Comparison of ENCODE assay signal across 8 mouse cellular contexts in the genomic region with DNA sequence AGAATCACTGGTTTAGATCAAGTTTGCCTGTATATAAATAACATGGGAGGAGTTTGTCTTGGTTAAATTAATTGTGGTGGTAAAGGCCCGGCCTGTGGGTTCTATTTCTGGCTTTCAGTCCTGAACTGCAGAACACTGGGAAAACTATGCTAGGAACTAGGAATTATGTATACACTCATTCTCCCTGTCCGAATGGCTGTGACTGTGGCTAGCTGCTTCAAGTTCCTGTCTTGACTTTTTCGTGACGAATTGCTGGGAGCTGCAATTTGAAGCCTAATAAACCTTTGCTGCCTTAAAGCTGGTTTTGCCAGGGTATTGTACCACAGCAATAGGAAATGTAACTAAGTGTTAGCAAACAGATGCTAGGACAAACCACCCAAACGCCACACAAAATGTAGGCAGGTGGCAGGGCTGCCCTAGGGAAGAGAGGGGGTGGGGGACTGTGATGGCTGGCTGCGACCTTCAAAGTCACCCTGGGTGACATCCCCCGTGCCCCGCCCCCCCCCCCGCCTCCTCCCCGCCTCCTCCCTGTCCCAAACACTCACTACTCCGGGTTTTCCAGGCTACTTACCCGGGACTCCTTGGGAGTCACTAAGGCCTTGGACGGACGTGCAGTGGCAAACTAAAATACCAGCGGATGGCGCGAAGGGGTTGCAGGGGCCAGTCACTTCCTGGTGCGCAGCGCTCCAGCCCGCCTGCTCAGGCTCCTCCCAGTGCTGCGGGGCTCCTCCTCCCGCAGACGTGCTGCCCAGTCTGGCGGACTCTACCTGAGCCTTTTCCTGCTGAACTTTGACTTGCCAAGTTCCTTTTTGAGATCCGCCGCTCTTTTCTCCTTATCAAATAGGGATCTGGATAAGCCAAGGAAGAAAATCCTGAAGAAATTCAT. TPM values are rescaled to one million over a fixed set of nuclear protein-coding genes. Genes with fewer than 3 reads are reported as not detected.
DNase-seq lines count a peak whose midpoint lies in the region; TF ChIP-seq lines count a peak whose summit lies in the region.

A gene (minus strand): TSS at position 710 of the 886 bp plus-strand sequence.

- no peaks in the 10 kb centered on the region for H3K36me3 ChIP-seq in limb, embryonic 10.5 days
- H3K36me3 ChIP-seq in midbrain, embryonic 10.5 days: no peaks in the 10 kb centered on the region

- no peak within 1 kb of the TSS for H3K27ac ChIP-seq in cortical plate, adult 2 months (ENCODE audit: insufficient read depth, low read length)
- peak within 1 kb of the TSS; percentile 77 for H3K27ac ChIP-seq in limb, embryonic 10.5 days
- peak within 1 kb of the TSS; percentile 74 for H3K27ac ChIP-seq in midbrain, embryonic 10.5 days (replicated peaks)

- TF ChIP-seq POLR2A in cortical plate, adult 2 months (IDR thresholded peaks at IDR 0.05; ENCODE audit: extremely low read depth, insufficient read depth, low read length): no peak

- intact Hi-C loops in gastrocnemius, postnatal 14 days (cut with DNase I; ENCODE audit: low total_unique reads): no loop called here

- no peak for TF ChIP-seq CTCF in cortical plate, adult 2 months (IDR thresholded peaks at IDR 0.05; ENCODE audit: extremely low read depth, insufficient read depth, low read length)

- H3K9me3 ChIP-seq in limb, embryonic 10.5 days (replicated peaks): no peaks in the 10 kb centered on the region
- H3K9me3 ChIP-seq in midbrain, embryonic 10.5 days (replicated peaks): no peaks in the 10 kb centered on the region

- peak; percentile 57 to 62 for DNase-seq in adrenal gland, adult 18-20 months (ENCODE audit: low spot score in 2 of 2)
- peak; percentile 67 for DNase-seq in gastrocnemius, postnatal 14 days
- peak; percentile 78 for DNase-seq in induced T-regulatory cell, adult 2 months (ENCODE audit: low read depth)
- peak; percentile 67 for DNase-seq in limb, embryonic 10.5 days (ENCODE audit: low spot score)
- peak; percentile 68 for DNase-seq in midbrain, embryonic 10.5 days (ENCODE audit: low spot score)
- DNase-seq in skeletal muscle tissue, adult 2 months (ENCODE audit: low read depth, low spot score): peak; percentile 42
- DNase-seq in yolk sac, embryonic 10.5 days (ENCODE audit: low spot score): peak; percentile 71

- H3K4me1 ChIP-seq in cortical plate, adult 2 months (ENCODE audit: control insufficient read depth, insufficient read depth, low read length): no peaks in the 10 kb centered on the region
- H3K4me1 ChIP-seq in limb, embryonic 10.5 days: 0 out of 2 replicates have a peak, but pooled peaks cover 5% of the 10 kb centered on the region
- peaks cover 6% of the 10 kb centered on the region; the same call in 1 of the 2 replicates for H3K4me1 ChIP-seq in midbrain, embryonic 10.5 days

- H3K4me3 ChIP-seq in cortical plate, adult 2 months (ENCODE audit: insufficient read depth, low read length): peak within 1 kb of the TSS; percentile 79
- H3K4me3 ChIP-seq in limb, embryonic 10.5 days: peak within 1 kb of the TSS; percentile 51
- H3K4me3 ChIP-seq in midbrain, embryonic 10.5 days: peak within 1 kb of the TSS; percentile 50

- H3K27me3 ChIP-seq in limb, embryonic 10.5 days (ENCODE audit: low read depth, poor library complexity, severe bottlenecking): peaks cover 51% of the 10 kb centered on the region
- H3K27me3 ChIP-seq in midbrain, embryonic 10.5 days (ENCODE audit: low read depth, poor library complexity, severe bottlenecking): peaks cover 29% of the 10 kb centered on the region

- WGBS in limb, embryonic 10.5 days: 14% methylated on average over 23 of the region's 26 CpGs
- 28% methylated on average over 20 of the region's 26 CpGs for WGBS in midbrain, embryonic 10.5 days

RNA-seq across cellular contexts. Expression of the gene that starts here (rescaled TPM):
- 10 to 100 TPM; 41.9 to 46.7 TPM for total RNA-seq in adrenal gland, adult 18-20 months (2021)
- 8.7 and 9.8 TPM in 2 replicates for polyA plus RNA-seq in cortical plate, adult 2 months (2012; rRNA removed)
- total RNA-seq in gastrocnemius, postnatal 14 days (2021): 10 to 100 TPM in 1 of 2 experiments, 1 to 10 TPM in 1; 8.7 to 13.2 TPM
- polyA plus RNA-seq in limb, embryonic 10.5 days (2016; fragmentation: Nextera tagmentation; extraction: Ambion mirVana): 7.5 and 9.8 TPM in 2 replicates
- 7.6 and 8.4 TPM in 2 replicates for polyA plus RNA-seq in midbrain, embryonic 10.5 days (2016; fragmentation: Nextera tagmentation; extraction: Ambion mirVana)
